Mouse (Mus musculus) left cerebral cortex, postnatal 10 days (tissue): ENCODE data around the gene Dnah2. TPM values are rescaled to one million over a fixed set of nuclear protein-coding genes. Genes with fewer than 3 reads are reported as not detected.
"Not testable (repeated sequence)": the region's sequence is repeated elsewhere in the genome, so short reads cannot be mapped to it uniquely, and the experiment has no call there.

ENCODE experiments used
- DNase-seq, 2 experiments: peaks; one replicate each; pipeline ENCODE4 v3.0.0; 2021 to 2022; ENCODE audit warnings: low spot score in 2 of 2, mixed read lengths in 1 of 2; ENCODE audit errors: extremely low spot score in 1 of 2
- intact Hi-C: fragments of 180-260 bp; cut with DNase I; formaldehyde crosslinking; loops from one replicate; pipeline ENCODE4 v1.15.1; 2025
- total RNA-seq, 2 experiments: library from RNA; stranded (reverse); gene quantifications; 2 replicates each; pipeline ENCODE4 v1.2.3; 2021

Dnah2 gene
- total RNA-seq, 2 experiments from 2014 or later, result 4.2 to 5.7 TPM

- DNase-seq, result no peak
- intact Hi-C loops, result loop anchor here (5.0 kb wide), 1 partner anchor 34 kb away; no protein-coding TSS in a partner anchor
Measured at GRCm38 (mm10) chr11:69543598-69543997, 5.3 kb downstream of the Dnah2 start.

GRCm38 (mm10) chr11:69541741-69542140 lies 7.2 kb downstream of the Dnah2 start:
- intact Hi-C loops, result loop anchor here (5.0 kb wide), 1 partner anchor 36 kb away; no protein-coding TSS in a partner anchor
- not testable (repeated sequence) for DNase-seq

DNA sequence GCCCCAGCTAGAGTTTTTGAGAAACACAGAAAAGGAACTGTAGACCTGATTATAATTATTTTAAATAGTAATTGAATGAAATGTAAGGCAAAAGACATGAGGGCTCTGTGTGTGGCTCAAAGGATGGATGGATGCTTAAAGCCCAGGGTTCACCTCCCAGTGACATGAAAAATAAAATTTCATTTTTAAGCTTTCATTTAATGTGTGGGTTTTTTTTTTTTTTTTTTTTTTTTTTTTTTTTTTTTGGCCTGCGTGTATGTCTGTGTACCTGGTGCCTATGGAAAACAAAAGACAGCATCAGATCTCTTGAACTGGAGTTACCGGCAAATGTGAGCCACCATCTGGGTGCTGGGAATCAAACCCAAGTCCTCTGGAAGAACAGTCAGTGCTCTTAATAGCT lies 8.2 kb downstream of the Dnah2 start:
- no peak for DNase-seq
- intact Hi-C loops, result loop anchor here (5.0 kb wide), 1 partner anchor 37 kb away; no protein-coding TSS in a partner anchor

DNA sequence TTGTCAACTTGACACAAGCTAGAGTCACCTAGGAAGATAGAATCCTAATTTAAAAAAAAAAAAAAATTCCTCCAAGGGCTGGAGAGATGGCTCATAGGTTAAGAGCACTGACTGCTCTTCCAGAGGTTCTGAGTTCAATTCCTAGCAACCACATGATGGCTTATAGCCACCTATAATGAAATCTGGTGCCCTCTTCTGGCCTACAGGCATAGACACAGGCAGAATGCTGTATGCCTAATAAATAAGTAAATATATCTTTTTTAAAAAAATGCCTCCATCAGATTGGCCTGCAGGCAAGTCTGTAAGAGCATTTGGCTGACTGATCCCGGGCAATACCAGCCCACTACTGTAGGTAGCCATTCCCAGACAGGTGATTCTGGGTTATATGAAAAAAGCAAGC lies 13.9 kb downstream of the Dnah2 start:
- intact Hi-C loops, result no loop called here
- DNase-seq, result peak in 1 of 2 experiments; percentile 5

DNA sequence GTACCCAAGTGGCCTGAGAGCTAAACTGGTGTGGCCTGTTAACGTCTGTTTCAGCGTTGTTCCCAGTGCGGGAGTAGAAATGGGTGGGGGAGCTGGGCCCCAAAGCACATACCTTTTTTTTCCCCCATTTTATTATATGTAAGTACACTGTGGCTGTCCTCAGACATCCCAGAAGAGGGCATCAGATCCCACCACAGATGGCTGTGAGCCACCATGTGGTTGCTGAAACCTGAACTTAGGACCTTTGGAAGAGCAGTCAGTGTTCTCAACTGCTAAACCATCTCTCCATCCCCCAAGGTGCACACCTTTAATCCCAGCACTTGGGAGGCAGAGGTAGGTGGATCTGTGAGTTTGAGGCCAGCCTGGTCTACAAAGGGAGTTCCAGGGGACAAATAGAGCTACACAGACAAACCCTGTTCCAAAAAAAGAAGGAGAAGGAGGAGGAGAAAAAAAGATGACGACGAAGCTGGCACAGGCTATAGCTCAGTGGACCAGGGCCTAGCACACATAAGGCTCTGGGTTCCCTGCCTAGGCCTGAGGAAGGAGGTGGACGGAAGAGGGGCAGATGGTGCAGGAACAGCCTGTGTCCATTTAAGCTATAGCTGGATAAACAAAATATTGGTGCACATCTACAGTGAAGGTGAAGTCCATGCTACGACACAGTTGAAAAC lies 16.3 kb downstream of the Dnah2 start:
- intact Hi-C loops, result no loop called here

GRCm38 (mm10) chr11:69530755-69531154 lies 18.2 kb downstream of the Dnah2 start:
- intact Hi-C loops, result not testable (repeated sequence)
- DNase-seq, result peak in 1 of 2 experiments; percentile 16

More for the DNA sequence above, 16.3 kb downstream of the Dnah2 start:
- peak in 1 of 2 experiments; percentile 9 for DNase-seq

GRCm38 (mm10) chr11:69530281-69530680 lies 18.6 kb downstream of the Dnah2 start:
- intact Hi-C loops, DNase-seq: not testable (repeated sequence)

DNA sequence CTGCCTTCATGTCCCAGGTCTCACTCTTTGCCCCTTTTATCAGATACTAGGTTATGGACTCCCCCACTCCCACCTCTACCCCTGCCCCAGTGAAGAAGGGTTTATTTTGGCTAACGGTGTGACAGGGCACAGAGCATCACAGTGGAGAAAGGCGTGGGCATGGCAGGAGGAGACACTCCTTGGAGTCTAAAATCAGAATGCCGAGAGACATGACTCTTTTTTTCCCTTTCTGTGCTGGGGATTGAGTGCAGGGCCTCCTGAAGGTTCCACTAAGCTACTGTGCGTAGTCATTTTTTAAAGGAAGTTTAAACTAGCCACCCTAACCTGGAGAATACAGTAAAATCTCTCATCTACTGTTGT lies 20.9 kb downstream of the Dnah2 start:
- intact Hi-C loops, result no loop called here
- peak in 1 of 2 experiments; percentile 8 for DNase-seq

DNA sequence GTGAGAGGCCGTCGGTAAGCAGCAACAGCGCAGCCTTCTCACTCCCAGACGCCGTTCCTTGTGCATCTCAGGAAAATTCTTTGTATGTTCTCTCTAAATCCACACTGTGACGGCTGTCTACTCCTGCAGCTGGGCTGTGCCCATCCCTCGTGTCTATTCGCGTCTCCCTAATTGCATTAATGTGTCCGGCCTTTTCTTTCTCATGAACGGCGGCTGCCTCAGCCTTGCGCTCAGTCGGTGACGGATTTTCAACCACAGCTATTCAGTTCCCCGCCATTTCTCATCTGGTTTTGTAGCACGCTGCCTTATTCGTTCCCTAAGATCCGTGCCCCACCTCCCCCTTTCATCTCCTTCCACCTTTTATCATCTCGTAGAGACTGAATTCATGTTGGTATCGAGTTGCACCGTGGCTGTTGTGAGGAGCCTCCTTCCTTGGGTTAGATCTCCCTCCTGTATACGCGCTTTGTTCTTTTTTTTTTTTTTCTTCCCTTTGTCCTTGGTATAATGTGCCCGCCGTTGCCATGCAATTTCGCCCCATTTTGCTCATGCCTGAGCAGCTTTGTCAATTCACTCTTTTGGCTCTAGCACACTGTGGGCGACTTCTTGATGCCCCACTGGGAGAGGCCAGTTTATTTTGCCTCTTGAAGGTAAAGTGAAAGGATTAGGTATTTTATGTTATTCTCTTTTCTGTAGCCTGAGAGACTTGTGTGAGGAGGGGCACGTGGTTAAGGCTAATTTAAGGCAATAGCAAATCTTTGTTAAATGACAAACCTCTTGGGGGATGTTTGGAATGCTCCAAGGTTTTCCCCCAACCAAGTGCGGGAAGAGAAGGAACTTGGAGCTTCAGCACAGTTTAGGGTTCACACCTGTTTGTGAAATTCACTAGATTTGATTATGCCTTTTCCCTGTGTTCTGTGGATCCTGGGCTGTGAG lies 21.5 kb downstream of the Dnah2 start:
- intact Hi-C loops, result no loop called here
- DNase-seq, result peak in 1 of 2 experiments; percentile 28

GRCm38 (mm10) chr11:69526631-69527030 lies 22.3 kb downstream of the Dnah2 start:
- intact Hi-C loops, result no loop called here
- DNase-seq, result no peak

DNA sequence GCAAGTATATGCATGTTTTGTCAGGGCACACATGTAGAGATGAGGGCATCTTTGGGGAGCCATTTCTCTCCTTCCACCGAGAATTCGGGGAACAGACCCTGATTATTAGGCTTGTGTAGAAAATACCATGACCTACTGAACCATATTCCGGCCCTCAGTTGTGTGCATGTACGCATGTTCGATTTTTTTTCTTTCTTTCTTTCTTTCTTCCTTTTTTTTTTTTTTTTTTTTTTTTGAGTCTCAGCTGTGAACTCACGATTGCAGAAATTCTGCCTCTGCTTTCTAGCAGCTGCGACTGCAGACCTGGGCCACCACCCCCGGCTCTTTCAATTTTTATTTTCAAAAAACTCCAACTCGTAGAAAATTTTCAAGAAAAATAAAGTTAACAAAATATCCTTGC lies 23.2 kb downstream of the Dnah2 start:
- DNase-seq, result no peak
- intact Hi-C loops, result no loop called here

GRCm38 (mm10) chr11:69523651-69524050 lies 25.3 kb downstream of the Dnah2 start:
- DNase-seq, result no peak
- intact Hi-C loops, result no loop called here

DNA sequence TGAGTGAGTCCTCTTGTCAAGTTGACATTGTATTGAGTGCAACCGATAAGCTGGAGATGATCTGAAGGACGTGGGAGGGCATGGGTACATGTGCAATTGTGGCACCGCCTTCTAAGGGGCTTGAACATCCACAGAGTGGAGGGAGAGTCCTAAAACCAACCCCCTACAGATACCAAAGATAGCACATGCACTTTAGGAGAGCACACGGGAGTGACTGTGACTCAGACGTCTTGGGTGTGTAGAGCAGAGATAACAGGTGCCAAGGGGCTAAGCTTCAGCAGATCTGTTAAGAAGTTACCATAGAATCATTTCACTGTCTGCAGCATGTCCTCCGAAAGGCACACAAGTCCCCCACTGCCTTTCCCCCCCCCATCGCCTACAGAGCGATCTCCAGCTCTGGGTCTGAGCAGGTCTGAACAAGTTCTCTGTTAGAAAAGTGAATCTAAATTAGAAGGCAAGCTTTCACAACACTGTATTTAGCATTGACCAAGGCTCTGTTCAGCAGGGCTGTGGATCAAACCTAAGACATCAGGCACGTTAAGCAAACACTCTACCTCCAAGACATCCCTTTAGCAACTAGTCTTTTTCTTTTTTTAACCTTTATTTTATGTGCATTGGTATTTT lies 27.3 kb downstream of the Dnah2 start:
- DNase-seq, result peak in 1 of 2 experiments; percentile 7
- intact Hi-C loops, result no loop called here

GRCm38 (mm10) chr11:69519976-69520375 lies 28.9 kb downstream of the Dnah2 start:
- intact Hi-C loops, result no loop called here

GRCm38 (mm10) chr11:69516661-69517060 lies 32.2 kb downstream of the Dnah2 start:
- DNase-seq, result no peak
- intact Hi-C loops, result no loop called here

More at GRCm38 (mm10) chr11:69519976-69520375, 28.9 kb downstream of the Dnah2 start:
- peak in 1 of 2 experiments; percentile 16 for DNase-seq

- intact Hi-C loops, result no loop called here
- DNase-seq, result peak in 1 of 2 experiments; percentile 17
Measured at GRCm38 (mm10) chr11:69516151-69516640, 32.7 kb downstream of the Dnah2 start.

- peak; percentile 57 to 69 for DNase-seq
- intact Hi-C loops, result loop anchor here (2.0 to 5.0 kb wide), 3 partner anchors 72 to 257 kb away; no protein-coding TSS in a partner anchor
Measured at GRCm38 (mm10) chr11:69513840-69514239, 35.1 kb downstream of the Dnah2 start.

DNA sequence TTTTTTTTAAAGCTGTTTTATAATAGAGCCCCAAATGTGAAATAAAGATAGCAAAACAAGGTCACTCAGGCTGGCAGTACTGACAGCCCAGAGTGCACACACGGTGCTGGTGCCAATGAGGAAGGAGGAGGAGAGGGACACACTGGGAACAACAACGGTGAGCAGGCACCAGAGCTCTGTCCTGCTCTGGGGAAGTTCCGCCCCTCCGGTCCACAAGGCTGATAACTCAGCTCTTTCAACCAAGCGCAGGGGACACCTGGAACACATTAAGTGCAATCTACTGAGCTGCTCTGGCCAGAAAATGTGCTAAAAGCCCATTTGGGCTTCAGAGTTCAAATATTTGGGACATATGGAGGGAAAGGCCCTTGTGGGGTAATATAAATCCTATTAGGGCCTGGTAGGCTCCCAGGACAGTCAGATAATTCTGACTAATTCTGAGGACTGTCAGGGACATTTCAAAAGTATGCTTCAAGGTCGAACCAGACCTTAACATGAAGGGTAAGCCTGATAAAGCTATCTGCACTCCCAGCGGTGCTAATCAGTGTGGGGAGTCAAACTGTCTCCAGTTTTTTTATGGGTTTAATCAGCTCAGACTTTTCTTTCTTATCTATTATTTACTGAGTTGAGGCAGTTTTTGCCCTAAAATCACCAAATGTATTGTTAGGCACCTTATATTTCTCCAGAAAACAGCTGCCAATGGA lies 38.0 kb downstream of the Dnah2 start:
- intact Hi-C loops, result loop anchor here (5.0 kb wide), 2 partner anchors 69 to 109 kb away; no protein-coding TSS in a partner anchor
- DNase-seq, result peak in 1 of 2 experiments; percentile 13
